Mouse (Mus musculus) ovary, postnatal 14 days (tissue): Measurements from ENCODE around the gene Olfr1314.

Experiments used
- DNase-seq: peaks from one replicate; pipeline ENCODE4 v3.0.0; 2022; ENCODE audit warnings: low spot score

Gene Olfr1314

DNA sequence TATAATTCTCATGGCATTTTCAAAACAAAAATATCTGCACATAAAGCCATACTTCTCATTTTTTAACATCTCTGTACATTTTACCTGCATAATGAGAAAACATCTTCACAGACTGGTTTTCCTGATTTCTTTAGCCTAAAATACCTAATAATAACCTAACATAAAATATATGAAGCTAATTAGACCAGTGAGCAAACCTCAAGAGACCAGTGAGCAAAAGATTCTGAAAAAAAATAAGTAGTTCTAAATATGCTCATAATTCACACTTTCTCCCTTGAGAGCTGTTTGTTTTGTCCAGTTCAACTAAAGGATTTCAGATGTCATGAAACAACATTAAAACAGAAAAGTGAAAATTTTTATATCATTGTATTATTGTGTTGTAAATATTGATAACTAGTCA, at the start of gene Olfr1314:
Olfr1314 (minus strand) TSS at position 101 of the 400 bp plus-strand sequence.
- DNase-seq: no peak

DNA sequence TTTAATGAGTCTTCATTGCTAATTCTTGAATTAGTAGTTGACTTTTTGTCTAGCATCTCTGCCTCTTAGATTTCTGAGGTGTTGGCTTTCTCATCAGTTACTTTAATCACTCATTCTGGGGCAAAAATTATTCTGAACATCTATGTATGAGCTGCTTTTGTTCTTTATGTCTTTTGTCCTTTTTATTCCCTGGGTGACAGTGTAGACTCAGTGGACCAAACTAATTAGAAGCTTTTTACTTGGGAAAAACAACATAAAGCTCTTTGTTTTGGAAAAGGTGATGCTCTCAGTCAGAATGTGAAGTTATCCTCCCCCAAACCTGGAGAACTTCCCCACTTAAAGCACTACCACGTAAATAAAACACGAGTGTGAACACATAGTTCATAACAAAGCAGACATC, 43.4 kb upstream of the Olfr1314 start, which contains the start of gene Olfr1317:
Olfr1317 (plus strand) TSS at position 301 of the 400 bp plus-strand sequence.
- no peak for DNase-seq

DNA sequence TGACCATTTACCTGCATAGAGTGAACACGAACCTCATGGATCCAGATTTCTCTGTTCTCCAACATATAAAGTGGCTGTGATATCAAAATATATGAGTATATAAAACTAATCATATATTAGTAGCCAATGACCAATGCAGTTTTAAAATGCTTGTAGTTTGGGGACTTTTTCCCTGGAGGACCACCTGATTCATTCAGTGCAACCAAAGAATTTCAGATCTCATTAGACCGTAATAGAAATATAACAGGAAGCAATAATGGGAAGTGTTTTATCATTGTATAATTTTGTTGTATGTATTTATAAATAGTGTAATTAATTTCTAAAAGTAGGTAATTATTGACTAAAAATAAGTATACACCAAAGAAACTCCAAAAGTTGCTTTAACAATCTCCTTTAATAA, 38.3 kb upstream of the Olfr1314 start, which contains the start of gene Olfr1316:
Olfr1316 (minus strand) TSS at position 101 of the 400 bp plus-strand sequence.
- no peak for DNase-seq

DNA sequence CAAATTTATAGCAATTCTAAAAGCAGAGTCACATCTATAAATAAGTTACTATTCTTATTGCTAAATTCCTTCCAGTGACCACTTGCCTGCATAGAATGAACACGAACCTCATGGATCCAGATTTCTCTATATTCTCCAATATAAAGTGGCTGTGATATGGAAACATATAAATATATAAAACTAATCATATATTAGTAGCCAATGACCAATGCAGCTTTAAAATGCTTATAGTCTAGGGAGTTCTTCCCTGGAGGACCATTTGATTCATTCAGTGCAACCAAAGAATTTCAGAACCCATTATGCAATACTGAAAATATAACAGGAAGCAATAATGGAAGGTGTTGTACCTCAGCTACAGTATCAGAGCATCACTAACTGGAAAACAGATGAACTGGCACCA, 18.8 kb upstream of the Olfr1314 start, which contains the start of gene Olfr1315-ps1:
Olfr1315-ps1 (minus strand) TSS at position 101 of the 400 bp plus-strand sequence.
- no peak for DNase-seq

DNA sequence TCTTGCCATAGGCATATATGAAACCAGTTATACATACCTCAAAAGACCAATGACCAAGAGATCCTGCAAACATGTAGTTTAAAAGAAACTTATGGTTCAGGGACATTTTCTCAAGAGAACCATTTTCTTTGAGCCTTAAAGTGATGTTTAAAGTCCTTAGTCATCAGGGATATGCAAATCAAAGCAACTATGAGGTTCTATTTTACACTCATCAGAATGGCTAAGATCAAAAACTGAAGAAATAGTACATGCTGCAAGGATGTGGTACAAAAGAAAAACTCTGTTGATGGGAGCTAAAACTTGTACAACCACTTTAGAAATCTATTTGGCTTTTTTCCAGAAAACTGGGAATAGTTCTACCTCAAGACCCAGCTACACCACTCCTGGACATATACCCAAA, 18.8 kb downstream of the Olfr1314 start, which contains the start of gene Olfr1313:
Olfr1313 (minus strand) TSS at position 101 of the 400 bp plus-strand sequence.
- DNase-seq: no peak

DNA sequence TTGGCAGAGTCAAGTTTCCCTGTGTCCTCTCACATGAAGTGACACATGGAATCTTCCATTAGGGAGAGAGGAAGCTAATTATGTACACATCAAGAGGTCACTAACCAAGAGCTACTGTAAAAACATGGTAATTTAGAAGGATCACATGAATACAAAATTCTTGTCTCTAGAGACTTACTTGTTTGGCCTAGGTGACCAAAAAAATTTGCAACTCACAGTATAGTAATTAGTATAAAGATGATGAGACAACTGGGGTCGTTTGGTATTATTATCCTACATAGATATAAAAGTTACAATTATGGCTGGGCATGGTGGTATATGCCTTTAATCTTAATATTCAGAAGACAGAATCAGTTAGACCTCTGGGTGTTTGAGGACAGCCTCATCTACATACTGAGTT, 46.4 kb downstream of the Olfr1314 start, which contains the start of gene Olfr1312:
Olfr1312 (minus strand) TSS at position 101 of the 400 bp plus-strand sequence.
- DNase-seq: no peak
